Mouse (Mus musculus): ENCODE measurements around the gene Psme1. TPM values are rescaled to one million over a fixed set of nuclear protein-coding genes. Genes with fewer than 3 reads are reported as not detected.

Psme1 gene
- total RNA-seq, 2 experiments from 2014 or later, result 83.0 to 84.9 TPM

DNA sequence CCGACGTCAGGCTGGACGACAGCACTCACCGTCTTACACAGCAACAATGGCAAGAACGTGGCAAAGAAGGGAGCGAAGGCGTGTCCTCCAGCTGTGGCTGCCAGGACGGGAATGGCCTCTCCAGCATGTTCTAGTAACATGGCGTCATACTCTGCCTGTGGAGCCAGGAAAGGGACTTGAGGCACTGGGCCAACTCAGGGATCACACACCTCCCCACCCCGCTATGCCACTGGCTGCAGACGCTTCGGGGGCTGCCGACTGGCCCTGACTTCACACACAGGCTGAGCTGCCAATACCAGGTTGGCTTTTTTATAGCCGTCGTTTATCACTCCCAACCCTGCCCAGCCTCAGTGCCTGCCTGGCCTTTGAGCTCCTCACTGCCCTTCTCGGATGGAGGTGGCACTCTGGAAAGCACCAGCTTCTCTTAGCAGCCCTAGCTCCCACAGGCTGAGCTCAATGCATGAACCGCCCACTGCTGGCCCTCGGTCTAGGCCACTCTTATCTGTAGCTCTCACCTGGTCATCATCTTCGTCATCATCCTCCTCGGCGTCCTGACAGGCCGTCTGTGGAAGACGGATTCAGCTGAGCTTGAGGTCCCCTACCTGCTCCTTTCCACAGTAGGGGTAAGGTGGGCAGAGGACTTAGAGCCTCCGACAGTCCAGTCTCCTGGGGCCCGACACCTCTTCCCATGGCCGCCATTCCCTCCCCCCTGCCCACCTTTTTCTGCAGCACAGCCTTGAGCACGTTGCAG is 50.3 kb downstream of the Psme1 start:
- intact Hi-C loops (cut with DNase I), result no loop called here
- no peak for DNase-seq (ENCODE audit: extremely low spot score in 1 of 2, low spot score in 2 of 2)

DNA sequence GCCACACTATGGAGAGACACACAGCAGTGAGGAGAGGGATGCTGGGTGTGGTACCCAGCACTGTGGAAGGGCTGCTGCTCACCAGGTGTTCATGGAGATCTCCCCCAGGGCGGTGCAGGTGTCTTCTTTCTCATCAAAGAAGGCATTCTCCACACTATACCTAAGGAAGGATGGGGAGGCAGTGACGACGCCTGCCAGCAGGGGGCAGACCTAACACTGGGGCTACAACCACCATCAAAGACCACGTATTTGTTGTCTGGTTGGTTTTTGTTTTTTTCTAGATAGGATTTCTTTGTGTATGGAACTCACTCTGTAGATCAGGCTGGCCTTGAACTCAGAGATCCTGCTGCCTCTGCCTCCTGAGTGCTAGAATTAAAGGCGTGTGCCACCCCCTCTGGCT is 51.4 kb downstream of the Psme1 start:
- DNase-seq (ENCODE audit: extremely low spot score in 1 of 2, low spot score in 2 of 2), result no peak
- intact Hi-C loops (cut with DNase I), result no loop called here

Other genes with a start within 250 kb of the Psme1 start
- gene Dhrs4, start 99.4 kb upstream of the Psme1 start, total RNA-seq (2021), result 10 to 100 TPM; 11.6 to 12.9 TPM
- 100 to 1,000 TPM; 105 to 109 TPM for gene Carmil3, start 87.5 kb upstream of the Psme1 start, total RNA-seq (2021)
- gene Cpne6, start 67.7 kb upstream of the Psme1 start, total RNA-seq (2021), result 100 to 1,000 TPM; 176 to 200 TPM
- under 1 TPM; 0.18 to 0.49 TPM for gene Nrl, start 53.1 kb upstream of the Psme1 start, total RNA-seq (2021)
- 10 to 100 TPM; 13.3 to 15.5 TPM for gene Pck2, start 37.9 kb upstream of the Psme1 start, total RNA-seq (2021)
- 10 to 100 TPM; 66.1 to 68.0 TPM for gene Dcaf11, start 18.1 kb upstream of the Psme1 start, total RNA-seq (2021)
- gene A730061H03Rik, start 17.7 kb upstream of the Psme1 start, total RNA-seq (2021), result not detected
- gene Fitm1, start 2.5 kb upstream of the Psme1 start, total RNA-seq (2021), result not detected
- gene Emc9, start 7.2 kb downstream of the Psme1 start, total RNA-seq (2021), result 10 to 100 TPM; 42.7 to 49.1 TPM
- 10 to 100 TPM; 56.3 to 67.2 TPM for gene Psme2, start 13.0 kb downstream of the Psme1 start, total RNA-seq (2021)
- gene Rnf31, start 13.6 kb downstream of the Psme1 start, total RNA-seq (2021), result 10 to 100 TPM; 33.3 to 45.4 TPM
- 10 to 100 TPM; 10.0 to 12.5 TPM for gene Irf9, start 25.4 kb downstream of the Psme1 start, total RNA-seq (2021)
- 1 to 10 TPM; 2.9 to 3.2 TPM for gene Rec8, start 39.9 kb downstream of the Psme1 start, total RNA-seq (2021)
- gene Ipo4, start 57.8 kb downstream of the Psme1 start, total RNA-seq (2021), result 100 to 1,000 TPM; 141 to 164 TPM
- gene Gm49378, start 59.8 kb downstream of the Psme1 start, total RNA-seq (2021), result 1 to 10 TPM; 3.2 to 5.5 TPM
- gene Tm9sf1, start 65.7 kb downstream of the Psme1 start, total RNA-seq (2021), result 10 to 100 TPM; 43.1 to 45.0 TPM
- gene Tssk4, start 72.1 kb downstream of the Psme1 start, total RNA-seq (2021), result under 1 TPM; 0.75 to 0.85 TPM
- gene Mdp1, start 82.4 kb downstream of the Psme1 start, total RNA-seq (2021), result 10 to 100 TPM; 43.7 to 48.4 TPM
- 10 to 100 TPM; 27.6 to 27.9 TPM for gene Gmpr2, start 93.8 kb downstream of the Psme1 start, total RNA-seq (2021)
- gene Nedd8, start 94.0 kb downstream of the Psme1 start, total RNA-seq (2021), result 100 to 1,000 TPM; 355 to 367 TPM
- gene Tinf2, start 103.7 kb downstream of the Psme1 start, total RNA-seq (2021), result 10 to 100 TPM; 13.9 to 16.0 TPM
- under 1 TPM in 1 of 2 experiments, not detected in 1; 0.24 TPM for gene Tgm1, start 135.8 kb downstream of the Psme1 start, total RNA-seq (2021)
- gene Rabggta, start 144.1 kb downstream of the Psme1 start, total RNA-seq (2021), result 10 to 100 TPM; 46.6 to 48.2 TPM
- 10 to 100 TPM; 93.2 to 94.9 TPM for gene Dhrs1, start 167.6 kb downstream of the Psme1 start, total RNA-seq (2021)
- gene Nop9, start 167.6 kb downstream of the Psme1 start, total RNA-seq (2021), result 10 to 100 TPM; 15.8 to 18.5 TPM
- gene Cideb, start 180.3 kb downstream of the Psme1 start, total RNA-seq (2021), result under 1 TPM; 0.49 to 0.84 TPM
- under 1 TPM; 0.41 to 0.43 TPM for gene Ltb4r2, start 183.3 kb downstream of the Psme1 start, total RNA-seq (2021)
- under 1 TPM; 0.51 to 0.64 TPM for gene Ltb4r1, start 187.8 kb downstream of the Psme1 start, total RNA-seq (2021)
- 1 to 10 TPM; 3.3 to 4.0 TPM for gene Adcy4, start 206.0 kb downstream of the Psme1 start, total RNA-seq (2021)
- gene Ripk3, start 210.7 kb downstream of the Psme1 start, total RNA-seq (2021), result 1 to 10 TPM; 2.0 to 2.6 TPM
- gene Nfatc4, start 245.0 kb downstream of the Psme1 start, total RNA-seq (2021), result 1 to 10 TPM; 3.9 to 4.1 TPM